Mouse (Mus musculus) regulatory T cell (primary cell): Measurements from ENCODE around the gene Ebf3.

Source experiments
- in situ Hi-C: fragments of 300-600 bp; cut with MboI, MseI; formaldehyde crosslinking; loops from one replicate; pipeline ENCODE4 v1.15.1; 2025; ENCODE audit warnings: high pct_unique_total_duplicates

The Ebf3 gene

GRCm38 (mm10) chr7:137206770-137207285, 107.4 kb downstream of the Ebf3 start:
- in situ Hi-C loops = no loop called here

- in situ Hi-C loops = no loop called here
Observed at GRCm38 (mm10) chr7:137199533-137199932, 114.7 kb downstream of the Ebf3 start.

- in situ Hi-C loops = no loop called here
Observed at GRCm38 (mm10) chr7:137198921-137199320, 115.3 kb downstream of the Ebf3 start.

GRCm38 (mm10) chr7:137197118-137198030, 116.9 kb downstream of the Ebf3 start:
- in situ Hi-C loops = no loop called here

GRCm38 (mm10) chr7:137196536-137196935, 117.7 kb downstream of the Ebf3 start:
- in situ Hi-C loops = no loop called here

GRCm38 (mm10) chr7:137192776-137193278, 121.4 kb downstream of the Ebf3 start:
- in situ Hi-C loops = no loop called here

GRCm38 (mm10) chr7:137191889-137192288, 122.4 kb downstream of the Ebf3 start:
- in situ Hi-C loops = no loop called here

- in situ Hi-C loops = no loop called here
Observed at GRCm38 (mm10) chr7:137172278-137172677, 142.0 kb downstream of the Ebf3 start.

- in situ Hi-C loops = no loop called here
Observed at GRCm38 (mm10) chr7:137159086-137159485, 155.2 kb downstream of the Ebf3 start.

- in situ Hi-C loops = no loop called here
Observed at GRCm38 (mm10) chr7:137154623-137155022, 159.6 kb downstream of the Ebf3 start.

GRCm38 (mm10) chr7:137151854-137152253, 162.4 kb downstream of the Ebf3 start:
- in situ Hi-C loops = no loop called here

GRCm38 (mm10) chr7:137147101-137147500, 167.1 kb downstream of the Ebf3 start:
- in situ Hi-C loops = no loop called here
